Mouse (Mus musculus) left cerebral cortex, postnatal 14 days (tissue): ENCODE results near the gene Foxp1. TPM values are rescaled to one million over a fixed set of nuclear protein-coding genes. Genes with fewer than 3 reads are reported as not detected.
A peak's percentile ranks its signal among the peaks of the same experiment; 100 is the strongest.

Experiments
- DNase-seq, 2 experiments: peaks; one replicate each; pipeline ENCODE4 v3.0.0; 2021 to 2022; ENCODE audit warnings: low spot score in 2 of 2, mixed read lengths in 1 of 2
- intact Hi-C: fragments of 180-260 bp; cut with DNase I; formaldehyde crosslinking; loops from one replicate; pipeline ENCODE4 v1.15.1; 2025
- total RNA-seq, 2 experiments: library from RNA; stranded (reverse); gene quantifications; 2 replicates each; pipeline ENCODE4 v1.2.3; 2021

The Foxp1 gene
- total RNA-seq, 2 experiments from 2014 or later = 137 to 149 TPM

DNA sequence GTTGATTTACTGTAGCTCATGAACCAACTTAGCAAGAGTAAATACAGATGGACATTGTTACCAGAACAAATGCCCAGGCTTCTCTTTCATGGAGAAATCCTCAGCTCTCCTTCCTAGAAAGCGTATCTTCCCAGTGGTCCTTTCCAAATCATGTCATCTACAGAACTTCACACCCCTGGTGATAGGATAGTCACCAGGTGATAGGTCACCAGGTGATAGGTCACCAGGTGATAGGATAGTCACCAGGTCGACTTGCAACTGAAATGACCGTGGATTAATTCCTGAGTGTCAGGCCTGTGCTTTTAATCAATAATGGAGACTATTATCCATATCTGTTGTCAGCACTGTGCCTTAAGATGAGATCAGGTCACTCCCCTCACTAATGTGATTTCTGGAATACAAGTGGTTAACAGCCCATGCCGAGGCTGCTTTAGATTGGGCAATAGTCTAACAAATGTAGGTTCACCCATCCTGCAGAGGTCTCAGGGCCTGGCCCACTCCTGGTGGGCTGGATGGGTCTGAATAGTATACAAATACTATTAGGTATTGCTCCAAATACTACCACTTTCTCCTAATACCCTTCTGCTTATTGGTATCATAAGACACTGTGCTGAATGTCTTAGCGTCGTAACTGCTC lies 534.9 kb downstream of the Foxp1 start:
- intact Hi-C loops = no loop called here
- no peak for DNase-seq

DNA sequence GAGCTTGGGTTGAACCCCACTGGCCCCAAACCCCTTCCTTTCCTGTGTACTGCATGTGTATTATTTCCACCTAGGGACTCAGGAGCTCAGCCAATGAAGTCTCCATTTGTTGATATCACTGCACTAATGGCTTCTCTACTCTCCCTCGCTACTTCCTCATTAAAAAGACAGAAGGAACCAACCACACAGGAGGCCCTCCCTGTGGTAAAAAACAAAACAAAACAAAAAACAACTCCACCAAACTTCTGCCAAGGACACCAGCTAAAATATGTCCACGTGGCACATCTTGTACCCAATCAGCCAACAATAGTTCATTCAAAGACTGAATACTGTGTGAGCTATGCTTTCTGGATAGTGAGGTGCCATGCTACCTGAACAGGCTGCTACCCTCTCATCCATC lies 537.1 kb downstream of the Foxp1 start:
- DNase-seq = no peak
- intact Hi-C loops = no loop called here

DNA sequence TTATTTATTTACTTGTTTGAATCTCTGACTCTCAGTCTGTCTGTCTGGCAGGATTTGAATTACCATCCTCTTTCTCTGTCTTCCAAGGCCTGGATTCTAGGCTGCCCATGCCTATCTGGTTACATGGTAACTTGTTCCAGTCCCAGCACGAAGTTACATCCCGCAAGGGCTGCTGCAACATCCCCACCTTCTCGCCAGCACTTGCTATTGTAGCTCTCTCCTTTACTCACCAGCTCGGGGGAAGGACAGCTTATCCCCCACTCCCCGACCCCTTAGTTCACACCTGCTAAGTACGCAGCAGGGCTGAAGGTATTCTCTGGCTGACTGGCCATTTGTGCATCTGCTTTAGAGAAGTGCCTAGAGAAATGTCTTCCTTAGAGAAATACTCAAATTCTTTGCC lies 537.9 kb downstream of the Foxp1 start:
- intact Hi-C loops = no loop called here
- no peak for DNase-seq

DNA sequence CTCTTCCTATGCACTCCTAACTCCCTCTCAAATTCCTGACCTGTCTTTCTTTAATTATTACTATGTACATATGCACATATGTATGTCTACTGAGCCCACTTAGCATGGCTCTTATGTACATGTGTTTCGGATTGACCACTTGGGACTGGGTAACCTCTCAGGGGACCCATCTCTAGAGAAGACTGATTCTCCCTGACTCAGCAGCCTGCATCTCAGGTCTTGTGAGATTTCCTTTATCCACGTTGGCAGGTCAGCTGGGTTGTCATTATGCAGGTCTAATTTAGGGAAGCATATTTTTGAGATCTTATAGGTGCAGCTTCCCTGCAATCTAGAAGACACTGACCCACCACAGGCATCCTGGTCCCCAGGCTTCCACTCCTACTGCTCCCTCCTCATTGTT lies 538.5 kb downstream of the Foxp1 start:
- no peak for DNase-seq
- intact Hi-C loops = no loop called here

DNA sequence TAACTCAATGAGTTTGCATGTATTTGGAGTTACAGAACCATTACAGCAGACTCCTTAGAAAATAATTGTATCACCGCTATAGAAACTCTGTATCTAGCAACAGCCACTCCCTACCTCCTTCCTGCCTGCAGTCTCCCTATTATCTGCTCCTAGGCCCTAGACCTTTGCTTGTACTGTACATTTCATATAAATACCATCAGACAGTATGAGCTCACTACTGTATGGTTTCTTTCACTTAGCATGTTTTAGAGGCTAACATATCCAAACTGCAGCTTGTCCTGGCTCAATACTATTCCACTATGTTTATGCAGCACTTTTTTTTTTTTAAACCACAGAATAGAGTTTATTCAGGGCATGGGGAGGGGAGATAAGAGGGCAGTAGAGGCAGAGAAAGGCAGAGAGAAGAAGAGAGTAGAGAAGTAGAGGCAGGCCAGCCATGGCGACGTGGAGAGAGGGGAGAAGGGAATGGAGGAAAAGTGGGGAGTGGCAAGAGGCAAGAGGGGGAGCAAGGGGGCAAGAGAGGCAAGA lies 539.1 kb downstream of the Foxp1 start:
- no peak for DNase-seq
- intact Hi-C loops = no loop called here

DNA sequence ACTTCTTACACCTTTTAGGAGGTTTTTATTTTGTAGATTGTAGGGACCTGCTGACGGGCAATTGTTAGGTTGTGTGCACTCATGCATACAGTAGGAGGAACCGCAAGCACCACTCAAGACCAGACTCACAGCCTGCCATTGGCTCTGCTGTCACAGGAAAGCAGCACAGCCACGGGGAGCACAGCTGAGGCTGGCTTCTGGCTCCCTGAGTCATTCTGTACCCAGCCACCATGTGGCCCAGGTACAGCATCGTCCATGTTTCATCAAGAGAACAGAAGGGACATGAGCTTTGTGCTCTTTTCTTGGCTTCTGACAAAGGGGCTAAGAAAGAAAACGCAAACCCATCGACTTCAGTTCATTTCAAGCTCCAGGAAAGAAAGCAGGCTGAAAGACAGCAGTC lies 541.3 kb downstream of the Foxp1 start:
- DNase-seq = no peak
- intact Hi-C loops = no loop called here

DNA sequence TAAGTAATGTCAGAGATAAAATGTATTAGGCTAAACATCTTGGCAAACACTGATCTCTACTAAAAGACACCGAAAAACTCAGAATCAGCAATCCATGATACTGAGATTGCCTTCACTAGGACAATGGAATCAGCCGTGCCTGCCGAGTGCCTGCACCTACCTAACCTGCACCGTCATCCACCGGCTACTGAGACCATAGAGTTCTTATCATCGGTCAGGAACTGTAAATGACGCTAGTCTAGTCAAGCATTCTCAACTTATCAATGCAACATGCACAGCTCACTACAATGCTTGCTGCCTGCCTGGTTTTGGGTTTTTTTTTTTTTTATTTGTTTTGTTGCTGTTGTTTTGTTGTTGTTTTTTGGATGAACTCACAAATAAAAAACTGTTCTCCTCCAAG lies 542.1 kb downstream of the Foxp1 start:
- intact Hi-C loops = no loop called here
- no peak for DNase-seq

DNA sequence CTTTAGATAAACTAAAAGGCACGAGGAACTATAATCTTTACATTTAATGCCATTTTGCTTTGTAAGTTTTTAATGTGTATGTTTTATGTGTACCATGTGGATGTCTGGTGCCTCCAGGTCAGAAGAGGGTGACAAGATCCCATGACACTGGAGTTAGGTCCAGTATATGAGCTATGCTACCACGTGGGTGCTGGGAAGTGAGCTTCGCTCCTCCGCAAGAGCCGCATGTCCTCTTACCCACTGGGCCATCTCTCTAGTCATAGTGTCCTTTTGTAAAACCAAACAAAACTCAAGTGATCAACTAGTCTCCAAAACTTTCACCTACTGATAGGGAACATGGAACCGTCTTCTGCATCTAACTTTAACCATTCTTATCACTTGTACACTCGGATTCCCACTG lies 542.5 kb downstream of the Foxp1 start:
- no peak for DNase-seq
- intact Hi-C loops = no loop called here

DNA sequence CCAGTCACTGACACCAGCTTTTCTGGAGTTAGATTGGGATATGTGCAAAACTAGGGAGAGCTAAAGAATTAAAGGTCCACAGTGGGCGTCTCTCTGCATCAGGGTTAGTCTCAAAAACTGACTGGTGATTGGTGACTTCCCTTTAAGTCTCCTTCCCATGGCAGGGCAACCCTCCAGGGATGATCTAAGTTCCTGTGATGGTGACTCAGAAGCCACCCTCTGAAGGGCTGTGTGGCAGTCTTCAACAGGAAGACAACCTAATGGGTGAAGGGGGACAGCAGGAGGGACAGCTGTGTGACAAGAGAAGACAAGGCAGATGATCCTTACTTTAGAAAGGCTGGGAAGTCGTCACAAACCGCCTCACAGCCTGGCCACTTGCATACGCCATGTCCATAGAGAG lies 544.7 kb downstream of the Foxp1 start:
- intact Hi-C loops = no loop called here
- DNase-seq = no peak

DNA sequence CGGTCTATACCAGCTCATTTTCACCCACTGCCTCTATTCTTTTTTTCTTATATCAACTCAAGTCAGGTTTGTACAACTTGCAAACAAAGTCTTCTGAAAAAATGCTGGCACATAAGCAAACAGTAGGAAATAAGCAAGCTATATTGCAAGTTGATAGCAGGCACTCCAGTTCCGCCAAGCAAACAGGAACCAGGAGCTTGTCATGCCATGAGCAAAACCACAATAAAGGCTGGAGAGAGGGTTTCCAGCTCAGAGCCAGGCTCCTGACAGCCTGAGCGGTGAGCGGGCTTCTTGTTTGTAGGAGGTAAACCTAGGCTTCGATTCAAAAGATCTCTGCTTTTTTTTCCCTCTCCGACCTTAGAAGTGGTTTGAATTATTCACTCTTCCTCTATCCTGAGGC lies 546.6 kb downstream of the Foxp1 start:
- intact Hi-C loops = no loop called here
- no peak for DNase-seq

DNA sequence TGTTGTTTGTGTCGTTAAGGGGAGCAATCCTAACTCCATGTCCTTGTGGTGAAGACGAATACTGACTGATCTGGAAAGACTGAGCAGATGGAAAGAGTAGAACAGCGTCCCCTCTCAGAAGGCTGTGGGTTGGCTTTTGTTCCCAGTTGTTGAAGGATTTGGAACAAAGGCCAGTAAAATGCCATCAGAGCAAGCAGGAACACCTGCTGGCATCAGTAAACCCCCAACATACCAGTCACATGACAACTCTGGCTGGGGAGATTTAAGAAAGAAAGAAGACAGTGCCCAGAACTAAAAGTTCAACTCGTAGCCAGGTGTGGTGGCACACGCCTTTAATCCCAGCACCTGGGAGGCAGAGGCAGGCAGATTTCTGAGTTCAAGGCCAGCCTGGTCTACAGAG lies 549.1 kb downstream of the Foxp1 start:
- intact Hi-C loops = no loop called here

DNA sequence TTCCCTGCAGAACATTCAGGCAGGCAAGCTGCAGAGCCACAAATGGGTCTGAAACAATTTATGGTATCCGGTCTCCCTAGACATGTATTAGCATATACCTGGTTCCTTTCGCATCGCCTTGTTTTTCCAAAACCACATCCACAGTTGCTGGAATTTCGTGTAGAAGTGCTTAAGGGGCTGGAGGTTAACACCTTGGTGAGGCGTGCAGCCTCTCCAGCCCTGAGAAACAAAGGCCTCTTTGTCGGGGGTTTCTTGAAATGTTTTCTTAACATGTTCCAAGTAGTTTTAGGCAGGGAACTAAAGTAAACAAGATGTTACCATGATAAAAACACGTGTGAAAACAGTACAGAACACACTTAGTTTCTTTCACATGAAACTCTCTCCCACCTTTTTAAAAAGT lies 550.1 kb downstream of the Foxp1 start:
- DNase-seq = no peak
- intact Hi-C loops = no loop called here

More for the DNA sequence above, 549.1 kb downstream of the Foxp1 start:
- DNase-seq = no peak

DNA sequence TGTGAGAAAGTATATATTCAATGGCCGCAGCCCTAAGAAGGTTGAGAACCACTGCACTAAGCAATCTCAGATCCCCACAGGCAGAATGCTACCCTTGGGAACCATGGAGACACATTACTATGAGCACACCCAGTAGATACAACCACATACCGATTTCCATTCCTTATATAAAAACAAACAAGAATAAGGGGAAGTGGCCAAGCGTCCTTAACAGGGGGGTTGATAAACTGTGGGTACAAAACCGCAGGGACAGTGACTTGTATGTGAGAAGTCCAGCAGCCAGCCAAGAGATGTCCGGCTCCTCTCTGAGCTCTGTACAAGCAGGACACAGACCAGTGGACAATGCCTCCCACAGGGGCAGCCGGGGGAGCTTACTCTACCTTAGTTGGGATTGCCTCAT lies 563.2 kb downstream of the Foxp1 start:
- DNase-seq = no peak
- intact Hi-C loops = no loop called here

DNA sequence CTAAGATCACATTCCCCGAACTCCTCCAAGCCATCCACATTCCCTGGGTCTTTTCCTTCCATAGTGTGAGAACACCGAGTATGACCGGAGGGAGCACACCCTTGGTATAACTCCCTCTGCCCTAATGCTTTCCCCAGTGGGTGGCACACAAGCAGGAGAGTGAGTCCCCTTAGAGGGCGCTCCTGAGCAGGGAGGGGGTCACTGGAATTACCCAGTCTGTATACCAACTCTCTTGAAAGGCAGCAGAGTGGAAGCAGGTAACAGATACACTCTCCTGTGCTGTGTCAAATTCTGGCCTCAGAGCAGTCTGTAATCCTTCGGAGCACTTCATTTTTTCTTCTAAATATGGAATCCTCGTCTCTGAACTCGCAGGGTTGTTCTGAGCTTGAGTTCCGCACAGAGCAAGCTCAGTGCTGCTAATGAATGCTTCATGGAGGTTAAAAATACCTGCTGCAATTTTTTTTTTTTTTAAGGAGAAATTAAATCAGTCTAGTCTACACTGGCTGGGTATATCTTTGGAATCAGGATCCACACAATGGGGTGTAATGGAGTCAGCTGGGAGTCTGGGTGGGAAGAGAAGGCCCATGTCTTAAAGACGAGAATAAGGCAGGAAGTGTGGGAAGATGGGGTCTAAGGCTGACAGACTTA lies 565.9 kb downstream of the Foxp1 start:
- intact Hi-C loops = no loop called here
- no peak for DNase-seq

DNA sequence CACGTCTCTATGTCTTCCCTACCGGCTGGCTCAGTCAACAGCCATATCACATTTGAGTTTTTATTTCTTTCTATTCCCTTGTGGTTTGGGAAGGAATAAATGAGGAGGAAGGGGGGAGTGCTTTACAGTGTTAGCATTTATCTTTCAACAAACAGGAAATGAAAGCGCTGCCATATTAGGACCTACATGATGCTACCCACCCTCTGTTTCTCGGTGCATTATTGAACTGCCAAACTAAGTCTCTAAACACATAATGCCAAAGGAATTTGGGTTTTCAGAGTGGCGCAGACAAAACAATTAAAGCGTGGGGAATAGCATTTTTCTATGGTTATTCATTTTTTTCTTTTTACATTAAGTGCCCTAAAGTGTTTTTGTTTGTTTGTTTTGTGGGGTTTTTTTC lies 566.8 kb downstream of the Foxp1 start:
- no peak for DNase-seq
- intact Hi-C loops = no loop called here

DNA sequence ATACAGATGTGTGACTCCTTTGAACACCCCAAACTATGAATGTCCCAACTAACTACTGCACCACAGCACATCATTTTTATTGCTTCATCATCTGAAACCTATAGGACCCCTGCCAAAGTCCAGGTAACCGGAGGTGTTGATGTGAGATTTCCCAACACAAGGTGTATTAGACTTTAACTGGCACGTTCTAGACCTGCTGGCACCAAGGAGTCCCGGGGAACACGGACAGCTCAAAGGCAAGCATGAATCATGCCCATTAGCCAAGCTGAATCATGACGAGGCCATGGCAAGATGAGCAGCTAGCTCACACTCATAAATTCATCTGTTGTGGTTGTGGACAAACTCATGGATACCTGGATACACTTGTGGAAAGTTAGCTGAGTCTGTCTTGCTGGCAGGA lies 568.1 kb downstream of the Foxp1 start:
- intact Hi-C loops = no loop called here

DNA sequence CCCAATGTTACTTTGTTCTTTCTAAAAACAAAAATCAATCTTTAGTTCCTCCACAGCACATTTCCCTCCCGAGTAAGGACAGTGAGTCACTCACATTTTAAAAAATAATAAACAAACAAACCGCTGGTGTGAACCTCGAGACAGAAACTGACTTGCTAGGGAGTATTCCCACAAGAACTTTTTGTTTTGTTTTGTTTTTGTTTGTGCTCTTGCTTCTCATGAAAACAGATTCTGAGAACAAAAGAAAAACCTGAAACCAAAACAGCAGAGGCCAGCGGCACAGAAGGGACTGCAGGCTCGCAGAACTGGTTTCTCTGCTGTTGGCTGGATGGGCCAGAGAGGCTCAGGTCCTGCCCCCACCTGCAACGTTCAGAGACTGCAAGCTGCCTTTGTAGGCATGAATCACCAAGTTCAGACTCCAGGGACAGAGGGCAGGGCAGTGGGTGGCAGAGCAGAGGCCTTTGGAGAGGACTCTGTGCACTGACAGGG lies 572.8 kb downstream of the Foxp1 start:
- intact Hi-C loops = no loop called here
- DNase-seq = no peak

More for the DNA sequence above, 568.1 kb downstream of the Foxp1 start:
- DNase-seq = no peak

DNA sequence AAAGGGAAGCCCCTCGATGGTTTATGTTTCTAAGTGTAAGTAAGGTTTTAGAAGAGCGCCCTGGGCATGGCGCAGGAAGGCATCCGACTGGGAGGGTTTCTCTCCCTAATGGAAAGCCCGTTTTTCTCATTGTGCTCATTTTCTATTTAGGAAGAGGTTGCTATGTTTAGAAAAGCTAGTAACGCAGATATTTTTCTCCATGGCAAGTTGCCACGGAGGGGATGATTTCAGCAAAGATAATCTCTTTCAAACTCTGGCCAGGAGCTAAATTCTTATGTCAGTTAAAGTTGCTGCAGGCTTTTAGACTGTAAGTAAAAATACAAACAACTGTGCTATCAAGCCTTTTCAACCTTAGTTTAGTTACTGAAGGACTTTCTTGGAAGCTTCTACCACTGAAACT lies 573.2 kb downstream of the Foxp1 start:
- peak in 1 of 2 experiments; percentile 37 for DNase-seq
- intact Hi-C loops = no loop called here

DNA sequence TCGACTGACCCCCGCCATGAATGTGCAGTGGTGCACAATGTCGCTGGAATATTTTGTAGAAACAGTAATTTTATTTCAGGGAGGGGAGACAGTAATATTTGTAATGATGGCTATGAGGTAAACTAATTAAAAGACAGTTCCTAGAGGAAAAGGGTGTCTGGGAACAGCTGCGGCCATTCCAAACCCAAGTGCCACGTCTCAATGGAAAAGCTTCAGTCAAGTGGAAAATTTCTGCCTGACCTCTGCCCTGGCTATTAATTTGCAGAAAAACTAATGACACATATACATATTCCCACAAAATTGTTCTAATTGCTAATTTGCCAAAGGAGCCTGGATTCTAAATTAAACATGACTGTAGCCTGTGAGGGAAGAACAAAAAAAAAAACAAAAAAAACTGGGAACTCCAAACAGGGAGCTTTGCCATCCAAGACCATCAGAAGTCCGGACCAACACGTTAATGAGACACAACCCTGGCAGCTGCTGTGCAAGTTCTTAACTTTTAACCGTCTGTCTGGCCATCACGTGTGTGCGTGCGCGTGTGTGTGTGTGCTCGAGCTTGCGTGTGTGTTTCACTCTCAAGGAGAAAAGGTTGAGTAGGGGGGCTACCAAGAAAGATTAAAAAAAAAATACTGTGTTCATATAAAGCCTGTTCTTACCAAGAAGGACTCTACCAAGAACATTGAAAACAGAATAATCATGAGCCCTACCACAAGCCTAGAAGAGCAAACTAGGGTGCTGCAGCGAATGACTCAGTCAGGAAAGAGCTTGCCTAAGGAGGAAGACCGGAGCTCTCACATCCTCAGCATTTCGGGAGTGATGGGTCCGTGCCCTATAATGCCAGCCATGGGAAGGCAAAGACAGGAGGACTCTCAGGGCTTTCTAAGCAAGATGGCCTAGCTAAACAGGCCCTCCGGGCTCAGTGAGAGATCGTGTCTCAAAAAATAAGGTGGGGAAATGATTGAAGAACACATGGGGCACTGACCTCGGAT lies 574.1 kb downstream of the Foxp1 start:
- DNase-seq = no peak
- intact Hi-C loops = no loop called here

DNA sequence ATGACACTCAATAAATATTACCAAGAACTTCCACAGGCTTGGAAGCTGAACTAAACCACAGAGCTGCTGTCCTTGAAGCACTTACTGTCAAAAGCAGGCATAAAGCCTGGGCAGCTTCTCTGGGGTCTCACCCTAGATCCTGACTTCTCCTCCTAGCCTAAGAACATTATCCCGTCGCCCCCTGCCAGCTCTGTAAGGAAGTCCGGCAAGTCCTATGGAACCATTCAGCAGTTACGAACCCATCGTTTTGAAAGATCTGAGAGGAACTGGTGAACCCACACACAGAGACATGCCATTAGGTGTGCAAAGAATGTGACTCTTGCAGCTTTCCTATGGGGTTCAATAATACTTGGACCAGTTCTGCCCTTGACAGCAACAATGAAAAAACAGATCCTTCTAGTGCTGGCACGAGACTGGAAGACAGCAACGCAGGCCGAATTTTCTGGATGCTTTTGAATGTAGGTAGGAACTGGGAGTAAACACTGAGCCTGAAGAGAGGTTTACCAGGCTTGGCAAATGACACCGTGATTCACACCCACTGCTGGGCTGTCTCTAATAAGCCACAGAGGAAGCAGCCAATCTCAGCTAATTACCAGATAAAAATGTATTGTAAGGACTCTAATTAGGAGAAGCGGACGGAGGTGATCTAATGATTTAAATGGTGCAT lies 574.9 kb downstream of the Foxp1 start:
- intact Hi-C loops = no loop called here
- DNase-seq = no peak
